Mouse (Mus musculus): ENCODE results near the gene Als2. TPM values are rescaled to one million over a fixed set of nuclear protein-coding genes. Genes with fewer than 3 reads are reported as not detected.

The Als2 gene
- polyA plus RNA-seq (2014; fragmentation: Illumina TruSeq; extraction: RNeasy Lipid Tissue Mini Kit (QIAGEN cat#74804); ENCODE audit: low read depth, low replicate concordance) = 7.9 TPM

GRCm38 (mm10) chr1:59236856-59237441, at the start of gene Als2:
Gene Als2, minus strand, starts transcription at chr1:59237231.

GRCm38 (mm10) chr1:59256751-59257231, 19.8 kb upstream of the Als2 start, which contains the start of gene Cdk15:
Gene Cdk15, plus strand, starts transcription at chr1:59256906.

GRCm38 (mm10) chr1:59163030-59163461, 74.0 kb downstream of the Als2 start, which contains the start of gene Mpp4:
Gene Mpp4, minus strand, starts transcription at chr1:59163389.

GRCm38 (mm10) chr1:59119720-59120457, 117.1 kb downstream of the Als2 start, which contains the start of gene Tmem237:
Gene Tmem237, minus strand, starts transcription at chr1:59120408.

Other genes with a start within 250 kb of the Als2 start
- not detected for gene C2cd6, start 142.3 kb downstream of the Als2 start, polyA plus RNA-seq (2014; fragmentation: Illumina TruSeq; extraction: RNeasy Lipid Tissue Mini Kit (QIAGEN cat#74804); ENCODE audit: low read depth, low replicate concordance)
- gene Tmem237, start 116.8 kb downstream of the Als2 start, polyA plus RNA-seq (2014; fragmentation: Illumina TruSeq; extraction: RNeasy Lipid Tissue Mini Kit (QIAGEN cat#74804); ENCODE audit: low read depth, low replicate concordance) = 4.2 TPM
- 0.26 TPM for gene Mpp4, start 73.8 kb downstream of the Als2 start, polyA plus RNA-seq (2014; fragmentation: Illumina TruSeq; extraction: RNeasy Lipid Tissue Mini Kit (QIAGEN cat#74804); ENCODE audit: low read depth, low replicate concordance)
- gene Cdk15, start 19.7 kb upstream of the Als2 start, polyA plus RNA-seq (2014; fragmentation: Illumina TruSeq; extraction: RNeasy Lipid Tissue Mini Kit (QIAGEN cat#74804); ENCODE audit: low read depth, low replicate concordance) = not detected
- 6.3 TPM for gene Fzd7, start 245.2 kb upstream of the Als2 start, polyA plus RNA-seq (2014; fragmentation: Illumina TruSeq; extraction: RNeasy Lipid Tissue Mini Kit (QIAGEN cat#74804); ENCODE audit: low read depth, low replicate concordance)

All from heart, adult 10 weeks (tissue).